Mouse (Mus musculus) common myeloid progenitor, adult 5-6 weeks (primary cell): ENCODE data around the gene Tsc2. TPM values are rescaled to one million over a fixed set of nuclear protein-coding genes. Genes with fewer than 3 reads are reported as not detected.
A peak's percentile ranks its signal among the peaks of the same experiment; 100 is the strongest.

Experiments
- ATAC-seq: replicated peaks from 2 replicates; pipeline ENCODE4 v1.8.0; 2016; ENCODE audit warnings: low read depth, mild to moderate bottlenecking, moderate TSS enrichment, inconsistent platforms; ENCODE audit not compliant: poor library complexity, severe bottlenecking
- total RNA-seq: library from RNA; stranded (forward); fragments of 200-1000, 187-1606 nt; gene quantifications from 2 replicates; pipeline ENCODE4 v1.2.3, GENCODE M21; 2017

Tsc2 gene
- total RNA-seq, 1 experiment from 2014 or later = 39.0 TPM

DNA sequence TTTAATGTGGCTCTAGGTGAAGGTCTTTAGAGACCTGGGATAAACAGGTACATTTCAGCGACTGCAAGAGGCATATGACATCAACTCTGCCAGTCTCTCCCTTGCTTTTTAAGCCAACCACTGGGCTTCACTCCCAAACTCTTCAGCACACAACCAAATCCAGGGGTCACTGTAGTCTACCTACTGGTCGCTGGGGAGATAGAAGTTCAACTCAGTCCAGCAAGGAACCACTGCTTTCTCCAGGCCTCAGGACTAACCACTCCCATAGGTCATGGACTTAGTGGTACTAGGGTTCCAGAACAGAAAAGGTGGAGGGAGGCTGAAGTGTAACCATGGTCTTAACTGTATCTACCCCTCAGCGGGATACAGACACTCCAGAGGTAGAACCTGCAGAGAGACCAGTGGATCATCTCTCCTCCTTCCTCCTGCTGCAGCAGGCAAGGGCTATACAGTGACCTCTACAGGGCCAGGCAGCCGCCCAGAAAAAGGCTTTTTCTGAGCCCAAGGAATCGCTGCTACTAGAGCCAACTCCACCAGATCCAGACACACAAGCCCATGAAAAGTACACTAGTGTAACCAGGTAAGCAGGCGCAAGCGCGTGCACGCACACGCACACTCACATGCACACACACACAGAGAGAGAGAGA is 16.4 kb upstream of the Tsc2 start:
- no peak for ATAC-seq

DNA sequence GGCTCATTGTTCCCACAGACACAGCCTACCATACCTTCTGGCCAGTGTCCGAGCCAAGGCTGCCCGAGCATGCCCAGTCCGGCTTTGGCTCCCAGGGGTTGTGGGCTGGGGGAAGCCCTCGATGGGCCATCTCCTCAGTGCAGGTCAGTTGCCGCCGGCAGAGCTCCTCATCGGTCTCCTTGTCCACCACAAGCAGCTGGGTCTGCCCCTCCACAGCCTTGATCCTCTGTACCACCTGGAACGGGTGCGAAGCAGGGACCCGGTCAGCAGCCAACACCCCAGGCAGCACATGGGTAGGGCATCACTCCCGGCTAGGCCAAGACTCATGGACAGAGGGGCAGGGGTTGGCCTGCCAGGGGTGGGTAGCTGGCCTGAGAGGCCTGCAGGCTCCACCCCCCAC is 15.1 kb upstream of the Tsc2 start:
- ATAC-seq = no peak

DNA sequence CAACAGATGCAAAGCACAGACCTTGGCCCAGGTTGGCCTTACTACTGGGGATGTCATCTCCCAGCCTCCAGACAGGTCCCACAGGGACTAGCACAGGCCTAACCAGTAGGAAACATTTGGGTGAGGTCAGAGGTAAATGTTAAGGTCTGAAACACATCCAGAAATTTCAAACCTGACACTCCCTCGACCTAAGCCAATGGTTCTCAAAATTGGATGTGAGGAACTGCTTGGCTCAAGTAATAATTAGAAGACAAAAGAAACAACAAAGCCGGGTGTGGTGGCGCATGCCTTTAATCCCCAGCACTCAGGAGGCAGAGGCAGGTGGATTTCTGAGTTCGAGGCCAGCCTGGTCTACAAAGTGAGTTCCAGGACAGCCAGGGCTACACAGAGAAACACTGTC is 14.0 kb upstream of the Tsc2 start:
- ATAC-seq = no peak

DNA sequence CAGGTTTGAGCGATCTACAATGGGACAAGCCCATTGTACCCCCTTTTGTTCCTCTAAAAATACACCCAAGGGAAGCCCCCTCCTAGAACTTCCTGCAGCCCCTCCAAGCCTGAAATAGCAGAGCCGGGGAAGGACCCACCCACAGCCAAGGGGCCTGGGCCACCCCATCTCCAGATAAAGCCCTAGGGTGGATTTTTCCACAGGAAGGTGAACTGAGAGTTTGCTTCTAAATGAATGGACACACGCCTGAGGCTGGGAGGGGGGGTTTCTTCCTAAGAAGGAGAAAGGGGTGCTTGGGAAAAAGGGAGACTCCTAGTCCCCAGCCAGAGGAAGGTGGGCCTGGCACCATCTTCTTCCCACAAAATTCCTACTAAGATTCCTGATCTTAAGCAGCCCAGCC is 13.5 kb upstream of the Tsc2 start:
- ATAC-seq = no peak

DNA sequence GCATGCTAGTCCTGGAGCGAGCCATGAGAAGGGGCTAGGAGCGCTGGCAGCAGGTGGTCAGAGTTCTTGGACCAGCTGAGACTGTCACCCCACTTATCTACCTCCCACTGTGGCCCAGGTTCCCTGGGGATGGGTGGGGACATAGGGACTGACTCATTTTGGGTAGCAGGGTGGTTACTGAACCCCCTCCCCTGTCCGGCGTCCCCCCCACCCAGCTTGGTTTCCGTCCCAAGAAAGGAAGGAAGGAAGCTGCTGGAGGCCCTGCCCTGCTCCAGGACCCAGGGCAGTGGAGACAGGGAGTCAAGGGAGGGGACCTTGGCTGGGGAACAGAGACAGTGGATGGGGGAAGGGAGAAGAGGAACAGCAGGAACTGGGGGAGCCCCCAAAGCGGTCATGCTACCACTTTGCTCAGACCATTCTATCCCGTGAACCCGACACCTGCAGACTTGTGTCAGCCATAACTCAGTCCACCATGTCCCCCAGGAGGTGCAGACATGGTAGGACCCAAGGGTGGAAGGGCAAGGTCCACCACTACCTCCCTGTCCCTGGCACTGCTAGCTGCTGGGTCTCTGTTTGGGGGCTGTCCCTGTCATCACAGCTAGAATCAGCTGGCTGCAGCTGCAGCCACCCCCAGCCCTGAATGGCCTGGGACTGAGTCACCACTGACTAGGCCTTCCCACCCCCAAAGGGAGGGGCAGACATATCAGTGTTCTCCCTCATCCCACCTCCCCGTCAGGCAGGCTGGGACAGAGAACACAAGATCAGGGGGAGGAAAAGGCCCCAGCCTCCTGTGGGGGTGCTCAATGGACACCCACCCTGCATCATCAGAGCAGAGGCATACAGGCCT is 12.7 kb upstream of the Tsc2 start:
- ATAC-seq = no peak

DNA sequence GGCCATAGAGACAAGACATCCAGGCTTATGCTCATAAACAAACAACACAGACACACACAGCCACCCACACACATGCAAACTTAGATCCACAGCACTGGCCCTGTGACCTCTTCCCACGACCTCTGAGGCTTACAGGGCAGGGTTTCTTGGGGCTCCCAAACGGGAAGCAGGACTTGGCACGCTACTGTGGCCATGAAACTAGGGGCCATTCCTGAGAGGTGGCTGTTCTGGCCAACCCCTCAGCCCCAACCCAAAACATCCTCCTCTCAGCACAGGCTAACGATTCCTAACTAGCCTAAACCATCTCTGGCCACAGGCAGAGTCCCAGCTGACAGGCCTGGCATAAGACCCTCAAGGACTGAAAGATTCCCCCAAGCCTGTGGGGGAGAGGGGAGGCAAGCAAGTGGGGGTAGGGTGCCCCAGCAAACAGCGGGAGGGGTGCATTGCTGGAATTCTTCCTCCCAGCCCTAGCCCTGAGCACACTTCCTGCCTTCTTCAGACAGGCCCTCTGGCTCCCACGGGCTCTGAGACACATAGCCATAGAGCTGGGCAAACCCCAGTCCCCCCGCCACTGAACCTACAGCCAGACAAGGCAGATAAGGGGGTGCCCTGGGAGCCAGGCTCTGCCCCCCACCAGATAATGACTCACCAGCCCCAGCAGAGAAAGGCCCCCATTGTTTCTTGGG is 11.7 kb upstream of the Tsc2 start:
- no peak for ATAC-seq

DNA sequence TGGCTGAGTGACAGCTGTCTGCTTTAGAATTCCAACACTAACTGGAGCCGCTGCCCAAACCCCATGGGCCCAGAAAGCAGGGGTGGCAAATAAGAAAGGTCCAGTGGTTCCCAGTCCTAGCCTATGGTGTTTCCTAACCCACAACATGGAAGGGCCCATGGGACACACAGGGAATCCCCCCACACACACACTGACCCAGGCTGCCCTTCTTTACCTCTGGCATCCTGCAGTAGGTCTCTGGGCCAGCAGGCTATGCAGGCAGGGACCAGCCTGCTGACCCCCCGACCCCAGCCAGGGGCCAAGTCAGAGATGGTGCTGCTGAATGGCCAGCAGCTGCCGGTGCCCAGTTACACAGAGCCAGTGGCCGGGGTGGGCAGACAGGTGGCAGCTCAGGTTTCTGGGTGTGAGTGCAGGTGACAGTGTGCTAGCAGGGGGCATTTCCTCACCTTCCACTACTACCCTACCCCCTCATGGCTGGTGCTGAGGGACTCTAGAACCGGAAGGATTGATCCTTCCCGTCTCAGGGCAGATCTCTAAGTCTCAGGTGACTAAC is 10.4 kb upstream of the Tsc2 start:
- ATAC-seq = no peak

DNA sequence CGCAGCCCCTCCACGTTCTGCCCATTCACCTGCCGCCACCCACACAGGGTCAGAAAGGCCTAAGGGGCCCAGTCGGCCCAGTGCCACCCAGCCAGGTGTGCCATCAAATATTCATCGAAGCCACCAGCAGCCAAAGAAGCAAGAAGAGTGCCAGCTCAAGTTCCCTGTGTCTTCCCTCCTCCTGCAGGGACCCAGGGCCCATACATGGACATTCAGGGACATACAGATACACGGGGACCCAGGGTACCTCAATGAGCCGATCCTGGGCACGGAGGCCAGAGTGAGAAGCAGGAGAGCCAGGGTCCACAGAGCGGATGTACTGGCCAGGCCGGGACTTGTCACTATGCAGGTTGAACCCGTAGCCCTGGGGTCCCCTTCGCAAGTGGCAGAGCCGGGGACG is 9.5 kb upstream of the Tsc2 start:
- ATAC-seq = no peak

DNA sequence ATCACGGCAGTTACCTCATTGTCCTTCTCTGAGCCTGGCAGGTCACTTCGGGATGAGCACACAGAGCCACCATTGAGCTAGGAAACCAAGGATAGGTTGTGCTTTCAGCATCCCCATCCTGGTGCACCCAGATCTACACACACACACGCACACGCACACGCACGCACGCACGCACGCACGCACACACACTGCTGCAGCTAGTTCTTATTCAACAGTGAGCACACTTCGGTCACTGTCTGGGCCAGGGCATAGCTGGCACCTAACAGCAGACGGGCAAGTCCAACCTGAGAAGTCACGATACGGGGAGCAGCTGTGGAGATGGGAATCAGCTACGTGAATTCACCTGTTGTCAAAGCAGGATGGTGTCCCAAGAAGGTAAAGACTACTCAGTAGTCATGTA is 8.2 kb upstream of the Tsc2 start:
- no peak for ATAC-seq

DNA sequence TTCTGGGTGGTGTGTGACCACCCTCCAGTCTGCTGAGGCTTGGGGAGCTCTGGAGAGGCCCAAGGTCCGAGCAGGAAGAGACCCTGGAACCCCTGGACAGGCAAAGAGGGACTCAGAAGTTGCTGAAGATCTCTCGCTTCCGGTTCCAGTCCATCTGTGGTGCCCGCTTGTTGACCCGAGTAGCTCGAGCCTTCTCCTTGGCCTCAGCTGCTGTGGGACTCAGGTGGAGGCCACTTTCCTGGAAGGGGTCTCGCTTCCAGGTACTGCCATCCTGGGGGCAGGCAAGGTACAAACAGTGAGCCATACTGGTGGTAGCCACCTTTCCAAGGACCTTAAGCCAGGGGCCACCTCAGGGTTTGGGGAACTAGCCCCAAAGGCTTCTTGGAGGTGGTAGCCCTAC is 7.7 kb upstream of the Tsc2 start:
- ATAC-seq = no peak

DNA sequence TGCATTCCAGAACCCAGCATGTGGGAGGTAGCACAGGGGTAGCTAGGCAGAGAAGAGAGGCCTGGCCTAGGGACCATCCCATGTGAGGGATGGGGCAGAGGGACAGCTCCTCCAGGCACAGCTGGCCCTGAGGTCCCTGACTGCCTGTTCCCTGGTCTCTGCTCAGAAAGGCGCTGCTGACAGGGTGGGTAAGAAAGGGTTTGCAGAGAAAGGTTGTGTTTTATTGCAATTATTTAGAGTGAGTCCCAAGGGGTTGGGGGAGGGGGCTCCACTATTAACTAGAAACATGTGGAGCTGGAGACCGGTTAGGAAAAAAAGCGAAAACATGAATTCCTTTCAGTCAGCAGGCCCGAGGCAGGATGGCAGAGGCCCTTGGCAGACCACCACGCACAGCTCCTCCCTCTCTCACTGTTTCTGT is 7.2 kb upstream of the Tsc2 start:
- no peak for ATAC-seq

DNA sequence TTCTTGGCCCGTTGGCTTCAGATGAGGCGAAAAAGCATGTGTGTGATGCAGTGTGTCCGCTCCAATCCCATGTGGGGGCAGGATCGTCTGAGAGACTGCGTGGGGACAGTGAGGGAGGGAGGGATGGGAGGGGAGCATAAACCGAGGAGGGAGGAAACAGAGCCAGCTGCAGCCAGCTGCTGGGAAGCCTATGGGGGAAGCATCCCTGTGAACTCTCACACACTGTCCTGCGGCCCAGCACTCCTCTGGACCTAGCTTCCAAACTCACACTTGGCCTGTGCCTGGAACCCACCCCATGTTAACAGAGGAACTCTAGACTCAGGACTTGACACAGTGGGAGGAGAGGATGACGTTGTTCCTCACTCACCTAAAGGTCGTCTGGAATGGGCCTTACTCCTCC is 6.4 kb upstream of the Tsc2 start:
- ATAC-seq = no peak

DNA sequence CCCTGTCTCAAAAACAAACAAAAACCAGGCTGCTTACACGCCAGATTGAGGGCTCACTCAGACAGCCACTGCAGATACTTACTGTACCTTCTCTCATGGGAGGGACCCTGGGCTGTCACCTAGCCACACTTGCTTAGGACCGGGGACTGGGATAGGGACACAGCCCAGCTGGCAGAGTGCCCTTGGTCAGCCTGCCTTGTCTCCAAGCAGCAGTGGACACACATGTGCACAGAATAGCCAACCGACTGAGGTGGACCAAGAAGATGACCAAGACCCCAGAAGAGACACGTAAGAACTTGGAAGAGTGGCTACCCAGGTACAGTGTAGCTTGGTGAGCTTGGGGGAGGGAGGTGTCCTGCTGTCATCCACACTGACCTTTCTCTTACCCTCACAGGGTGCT is 5.8 kb upstream of the Tsc2 start:
- no peak for ATAC-seq

DNA sequence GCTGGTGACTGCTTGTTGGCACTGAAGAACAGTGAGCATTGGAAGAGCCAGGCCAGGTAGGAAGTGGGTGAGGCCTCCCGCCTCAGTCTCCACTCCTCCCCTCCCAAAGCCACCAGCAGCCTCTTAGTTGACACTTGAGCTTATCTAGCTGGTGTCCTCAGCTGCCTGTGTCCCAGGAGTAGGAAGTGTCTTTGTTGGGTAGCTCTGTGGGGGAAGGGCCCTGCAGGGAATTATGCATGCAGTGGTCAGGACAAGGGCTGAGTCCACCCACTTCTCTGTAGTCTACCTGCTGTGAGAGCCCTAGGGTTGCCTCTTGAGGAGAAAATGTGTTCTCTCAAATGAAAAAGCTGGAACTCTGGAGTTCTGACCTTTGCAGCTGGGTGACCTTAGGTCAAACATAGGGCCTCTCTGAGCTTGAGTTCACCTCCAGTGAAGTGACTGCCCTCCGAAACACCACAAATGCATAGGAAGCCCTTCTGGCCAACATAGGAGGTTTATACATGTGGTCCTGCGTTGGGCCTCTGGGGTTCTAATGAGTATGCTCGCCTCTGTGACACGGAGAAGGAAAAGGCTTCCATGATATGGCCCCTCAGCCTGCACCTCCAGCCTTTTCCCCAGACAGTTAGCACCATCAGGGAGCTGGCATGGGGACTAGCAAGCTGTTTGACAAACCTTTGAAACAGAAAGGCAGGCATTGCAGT is 4.5 kb upstream of the Tsc2 start:
- ATAC-seq = no peak

DNA sequence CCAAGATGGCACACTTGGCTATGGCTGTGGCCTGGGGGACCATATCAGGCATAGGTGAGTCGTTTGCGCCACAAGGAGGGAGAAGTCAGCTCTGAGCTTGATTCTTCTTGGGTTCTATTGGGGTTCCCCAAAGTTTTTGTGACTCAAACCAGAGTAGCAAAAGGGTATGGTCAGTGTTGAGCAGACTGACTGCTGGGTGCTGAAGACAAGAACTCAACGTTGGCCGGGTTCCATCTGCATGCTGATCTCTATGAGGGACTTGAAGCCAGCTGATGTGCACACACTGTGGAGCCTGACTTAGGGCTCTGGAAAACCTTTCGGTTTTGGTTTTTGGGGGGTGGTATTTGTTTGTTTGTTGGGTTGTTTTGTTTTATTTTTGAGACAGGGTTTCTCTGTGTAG is 3.3 kb upstream of the Tsc2 start:
- no peak for ATAC-seq

DNA sequence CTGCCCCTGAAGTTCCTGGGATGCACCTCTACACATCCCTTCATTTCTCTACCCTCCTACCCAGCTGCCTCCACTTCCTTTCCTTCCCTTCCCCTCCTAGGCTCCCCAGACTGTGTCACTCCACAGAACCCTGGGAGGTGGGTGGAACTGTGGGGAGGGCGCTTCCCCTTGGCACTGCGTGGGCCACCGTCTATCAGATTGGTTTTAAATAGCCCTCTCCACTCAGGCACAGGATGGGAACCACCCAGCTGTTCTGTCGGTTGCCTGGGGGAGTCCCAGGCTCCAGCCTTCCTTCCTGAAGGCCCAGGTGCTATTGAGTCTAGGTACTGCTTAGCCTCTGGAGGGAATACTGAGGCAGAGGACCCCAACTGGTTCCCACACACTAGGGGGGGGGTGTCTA is 2.6 kb upstream of the Tsc2 start:
- no peak for ATAC-seq

DNA sequence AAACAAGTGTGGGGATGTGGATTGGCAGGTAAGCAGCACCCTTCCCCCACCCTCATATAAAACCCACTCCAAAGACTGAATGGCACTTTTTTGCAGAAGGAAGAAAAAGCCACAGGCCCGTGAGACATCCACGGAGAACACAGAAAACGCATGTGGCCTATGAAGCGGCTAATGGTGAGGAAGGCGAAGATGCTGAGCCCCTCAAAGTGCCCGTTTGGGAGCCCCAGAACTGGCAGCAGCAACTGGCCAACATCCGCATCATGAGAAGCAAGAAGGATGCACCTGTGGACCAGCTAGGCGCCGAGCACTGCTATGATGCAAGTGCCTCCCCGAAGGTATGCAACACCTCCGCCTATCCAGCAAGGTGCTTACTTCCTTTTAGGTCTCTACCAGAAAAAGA is 1.4 kb upstream of the Tsc2 start:
- ATAC-seq = no peak

DNA sequence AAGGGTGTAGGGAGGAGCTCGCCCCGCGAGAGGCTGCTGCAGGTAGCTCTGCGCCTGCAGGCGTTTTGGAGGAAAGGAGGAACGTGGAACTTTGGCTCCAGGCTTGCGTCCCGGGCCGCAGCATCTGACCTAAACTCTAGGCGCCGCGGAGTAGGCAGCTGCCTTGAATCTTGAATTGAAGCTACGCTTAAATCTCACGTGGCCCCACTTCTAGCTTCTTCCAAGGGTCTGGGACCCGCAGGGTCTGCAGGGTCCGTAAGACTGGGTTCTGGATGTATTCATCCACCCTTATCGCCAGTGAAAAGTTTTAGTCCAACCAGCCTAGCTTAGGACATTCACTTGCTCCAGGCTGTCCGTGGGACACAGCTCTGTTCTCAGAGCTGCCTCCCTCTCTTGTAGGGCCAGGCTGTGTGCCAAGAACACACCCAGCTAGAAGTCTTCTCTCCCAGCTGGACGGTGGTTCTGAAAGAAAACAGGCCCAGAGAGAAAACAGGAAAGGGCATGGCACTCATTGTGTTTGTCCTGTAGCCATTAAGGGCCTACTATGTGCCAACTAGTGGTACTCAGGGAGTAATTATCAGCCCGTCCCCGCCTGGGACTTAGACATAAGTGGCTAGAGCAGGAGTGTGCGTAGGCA is 501 bp upstream of the Tsc2 start:
- ATAC-seq = no peak

DNA sequence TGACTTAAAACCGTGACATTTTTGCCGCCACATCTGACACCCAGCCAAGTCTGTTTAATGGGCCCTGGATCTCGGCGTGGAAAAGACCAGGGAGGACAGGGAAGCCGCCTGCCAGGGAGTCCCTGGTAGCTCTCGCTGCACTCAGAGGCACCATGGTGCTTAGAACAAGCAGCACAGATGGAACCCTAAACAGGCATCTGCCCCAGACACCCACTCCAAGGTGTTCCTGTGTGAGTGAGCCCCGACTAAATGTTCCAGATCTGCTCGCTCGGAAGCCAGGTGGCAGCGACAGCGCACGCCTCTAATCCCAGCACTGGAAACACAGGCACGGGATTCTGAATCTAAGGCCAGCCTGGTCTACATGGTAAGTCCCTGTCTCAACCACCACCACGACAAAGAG is 2.4 kb downstream of the Tsc2 start:
- no peak for ATAC-seq

DNA sequence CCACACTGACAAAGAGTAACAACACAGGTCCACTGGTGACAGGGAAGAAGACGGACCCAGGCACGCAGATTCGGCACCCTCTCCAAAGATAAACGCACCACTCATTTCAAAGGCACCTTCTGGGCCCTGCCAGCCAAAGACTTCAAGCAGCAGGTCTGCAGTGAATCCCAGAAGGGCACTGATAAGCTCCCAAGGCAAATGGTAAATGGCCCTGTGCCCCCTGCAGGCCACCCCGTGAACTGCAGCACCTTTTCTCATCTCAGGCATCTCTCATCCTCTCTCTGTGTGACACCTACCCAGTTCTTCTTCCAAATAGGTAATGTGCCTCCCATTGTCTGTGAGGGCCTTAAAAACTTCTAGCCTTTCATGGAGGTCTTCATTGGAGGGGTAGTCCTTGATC is 3.8 kb downstream of the Tsc2 start:
- peak; percentile 46 for ATAC-seq
